Mouse (Mus musculus) G1E-ER4 (cell line): ENCODE measurements around the gene Rapgef2. TPM values are rescaled to one million over a fixed set of nuclear protein-coding genes. Genes with fewer than 3 reads are reported as not detected.

Experiments used
- GATA1 ChIP-seq: IDR thresholded peaks from one replicate; pipeline ENCODE4 v1.8.0; 2012; ENCODE audit warnings: low read length, inconsistent platforms
- polyA plus RNA-seq: library from polyadenylated mRNA; stranded (reverse); fragments of >175 nt; gene quantifications from 2 replicates; pipeline ENCODE4 v1.2.3, GENCODE M21; 2012

Rapgef2 gene
- polyA plus RNA-seq, 1 experiment: 0.90 TPM

DNA sequence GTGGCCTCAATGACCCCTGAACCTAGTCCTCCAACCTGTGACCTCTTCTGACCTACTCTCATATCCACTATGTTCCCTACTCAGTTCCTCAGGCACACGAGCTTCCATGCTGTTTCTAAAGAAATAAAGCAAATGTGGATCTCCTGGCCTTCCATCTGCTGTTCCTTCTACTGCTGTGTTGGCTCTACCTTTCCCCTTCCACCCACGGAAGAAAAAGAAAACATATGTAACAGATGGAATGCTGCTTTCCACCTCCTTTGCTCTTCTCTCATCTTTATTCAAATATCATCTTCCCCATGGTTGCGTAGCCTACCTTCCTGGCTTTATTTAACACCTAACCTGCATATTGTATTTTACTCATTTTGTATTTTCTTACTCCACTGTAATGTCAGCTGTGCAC, 2.7 kb upstream of the Rapgef2 start:
- TF ChIP-seq GATA1: no peak

DNA sequence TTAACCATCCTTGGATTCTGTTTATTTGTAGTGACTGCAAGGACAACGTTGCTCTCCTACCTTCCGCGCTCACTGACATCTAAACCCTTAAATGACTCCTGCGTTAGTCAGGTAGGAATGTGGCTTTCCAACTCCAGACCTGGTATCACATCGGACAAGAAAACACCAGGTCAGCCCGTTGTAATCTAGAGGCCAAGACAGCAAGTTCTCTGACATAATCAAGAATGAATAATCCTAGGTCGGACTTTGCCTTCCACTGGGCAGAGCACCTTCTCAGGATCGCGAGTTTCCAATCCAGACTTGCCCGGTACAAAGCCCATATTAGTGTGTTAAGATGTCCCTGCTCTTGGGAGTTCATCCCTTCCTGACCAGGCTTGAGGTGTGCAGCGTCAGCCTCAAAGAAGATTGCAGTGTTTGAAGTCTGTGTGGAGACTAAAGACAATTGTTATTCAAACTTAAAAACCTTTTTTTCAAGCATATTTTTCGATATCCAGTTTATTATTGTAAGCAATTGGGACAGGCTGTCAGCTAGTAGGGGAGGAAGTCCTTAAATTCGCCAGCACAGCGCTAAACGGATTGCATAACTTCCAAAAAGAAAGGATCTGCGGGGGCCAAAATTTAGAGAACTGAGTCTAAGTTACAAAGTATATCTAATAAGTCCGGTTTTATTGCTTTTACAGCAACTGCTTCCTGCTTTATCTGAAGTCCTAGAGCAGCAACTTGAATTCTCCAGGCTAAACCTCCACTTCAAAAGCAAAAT, 1.6 kb upstream of the Rapgef2 start:
- no peak for TF ChIP-seq GATA1

DNA sequence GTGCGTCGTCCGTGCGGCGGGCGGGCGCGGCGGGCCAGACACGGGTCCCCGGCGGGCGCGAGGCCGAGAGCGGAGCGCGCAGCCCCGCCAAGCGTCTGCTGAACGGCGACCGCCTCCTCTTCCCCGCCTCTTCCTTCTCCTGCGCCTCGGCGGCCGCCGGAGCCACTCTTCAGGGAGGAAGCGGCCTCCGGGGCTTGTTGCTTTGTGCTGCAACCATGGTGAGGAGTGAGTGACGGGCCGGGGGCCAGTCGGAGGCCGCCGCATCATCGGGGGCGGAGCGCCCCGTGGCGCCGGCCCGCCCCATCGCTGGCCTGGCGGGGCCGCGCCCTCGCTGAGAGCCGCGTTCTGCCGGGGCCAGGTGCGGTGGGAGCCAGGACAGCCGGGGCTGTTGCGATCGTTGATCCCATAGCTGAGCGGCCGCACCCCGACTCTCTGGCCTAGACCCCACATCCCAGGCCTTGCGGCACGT, 825 bp upstream of the Rapgef2 start:
- no peak for TF ChIP-seq GATA1

DNA sequence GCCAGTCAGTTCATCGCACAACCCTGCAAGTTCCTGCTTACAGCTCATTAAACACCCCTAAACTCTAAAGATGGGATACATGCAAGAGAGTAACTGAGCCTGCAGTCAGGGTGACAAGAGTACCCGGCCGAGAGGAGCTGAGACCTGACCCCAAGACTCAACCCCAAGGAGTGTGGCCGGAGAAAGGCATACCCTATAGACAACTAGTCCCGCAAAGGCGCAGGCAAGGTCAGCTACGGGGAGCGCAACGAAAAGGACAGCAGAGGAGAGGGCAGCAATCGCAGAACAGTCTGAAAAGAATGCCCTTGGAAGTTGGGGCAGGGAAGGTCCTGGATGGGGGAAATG, 314 bp downstream of the Rapgef2 start:
- TF ChIP-seq GATA1: no peak

DNA sequence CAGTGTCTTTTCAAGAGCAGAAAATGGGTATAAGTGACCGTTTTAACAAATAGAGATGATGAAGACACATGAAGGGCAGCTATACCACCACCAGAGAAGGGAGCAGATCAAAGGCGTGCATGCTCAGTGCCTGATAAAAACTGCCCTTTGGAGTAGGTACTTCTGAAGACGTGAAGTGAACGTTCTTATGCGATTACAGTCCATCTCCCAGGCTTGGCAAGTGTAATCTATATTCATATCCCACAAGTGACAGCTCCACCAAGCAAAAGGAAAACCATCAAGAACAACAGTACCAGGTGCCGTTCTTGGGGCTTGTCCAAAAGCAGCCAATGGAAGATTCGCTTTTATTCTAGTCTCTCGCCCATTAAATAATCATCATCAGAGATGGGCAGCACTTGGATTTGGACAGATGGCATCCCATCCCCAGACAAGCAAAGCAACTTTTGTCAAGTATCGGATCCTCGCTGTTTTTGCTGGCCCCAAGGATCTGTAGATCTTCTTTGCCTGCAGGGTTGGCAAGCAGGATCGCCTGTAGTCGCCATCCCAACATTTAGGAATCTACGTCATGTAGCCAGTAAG, 1.1 kb downstream of the Rapgef2 start:
- no peak for TF ChIP-seq GATA1

DNA sequence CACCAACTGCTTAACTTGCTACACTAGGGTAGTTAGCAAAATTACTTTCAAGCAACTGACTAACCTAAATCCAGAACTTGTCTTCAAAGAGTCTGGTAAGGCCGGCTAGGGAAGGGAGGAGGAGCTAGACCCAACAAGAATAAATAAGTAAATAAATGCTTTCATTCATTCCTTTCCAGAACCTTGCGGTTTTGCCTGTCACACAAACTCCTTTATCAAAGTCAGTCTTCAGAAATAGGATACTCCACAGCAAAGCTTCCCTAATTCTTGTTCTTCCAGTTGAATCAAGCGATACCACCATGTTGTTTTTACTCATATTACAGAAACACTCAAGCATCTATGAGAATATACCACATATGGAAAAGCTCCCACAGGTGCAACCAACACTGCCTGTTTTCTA, 2.3 kb downstream of the Rapgef2 start:
- TF ChIP-seq GATA1: no peak

DNA sequence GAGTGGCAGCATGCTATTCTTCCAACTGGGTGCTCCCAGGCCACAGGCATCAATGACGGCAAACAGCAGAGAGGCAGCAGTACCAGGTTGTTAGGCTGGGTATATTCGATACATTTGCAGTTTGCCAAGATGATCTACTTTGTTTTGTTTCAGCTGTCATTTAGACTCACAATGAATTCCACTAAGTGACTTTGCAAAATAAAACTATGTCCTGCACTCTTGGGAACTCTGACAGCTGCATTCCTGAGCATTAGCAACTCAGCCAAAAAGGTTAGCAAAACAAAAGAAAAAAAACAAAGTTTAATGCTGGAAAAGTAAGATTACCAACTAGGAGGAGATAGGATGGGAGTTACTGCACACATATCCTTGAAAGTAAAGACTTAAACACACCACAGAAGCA, 3.3 kb downstream of the Rapgef2 start:
- TF ChIP-seq GATA1: no peak

DNA sequence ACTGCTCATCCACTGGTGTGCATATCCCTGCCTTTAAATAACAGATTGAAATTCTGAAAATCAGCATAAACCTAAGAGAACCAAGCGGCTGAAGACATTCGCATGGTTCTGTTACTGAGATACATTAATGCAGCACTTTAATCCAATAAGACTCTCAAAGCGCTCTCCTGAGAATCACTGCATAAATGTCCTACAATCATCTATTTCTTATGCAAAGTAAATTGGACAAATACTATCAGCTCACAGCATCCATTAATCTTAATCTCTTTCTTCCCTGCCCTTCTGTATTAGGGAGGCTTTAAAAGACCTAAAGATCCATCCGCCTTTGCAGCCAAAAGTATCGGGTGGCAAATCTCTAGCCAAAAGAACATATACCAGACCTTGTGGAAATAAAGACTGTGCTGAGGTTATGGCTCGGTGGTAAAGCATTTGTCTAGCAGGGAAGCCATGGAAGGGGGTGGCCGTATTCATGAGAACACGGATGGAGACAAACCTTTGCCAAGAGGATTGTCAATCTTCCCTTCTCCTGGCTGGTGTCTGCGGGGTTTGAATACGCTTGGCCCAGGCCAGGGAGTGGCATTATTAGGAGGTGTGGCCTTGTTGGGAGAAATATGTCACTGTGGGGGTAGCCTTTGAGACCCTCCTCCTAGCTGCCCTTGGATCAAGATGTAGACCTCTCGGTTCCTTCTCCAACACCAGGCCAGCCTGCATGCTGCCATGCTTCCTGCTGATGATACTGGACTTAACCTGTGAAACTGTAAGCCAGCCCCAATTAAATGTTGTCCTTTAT, 10.3 kb downstream of the Rapgef2 start:
- TF ChIP-seq GATA1: no peak

DNA sequence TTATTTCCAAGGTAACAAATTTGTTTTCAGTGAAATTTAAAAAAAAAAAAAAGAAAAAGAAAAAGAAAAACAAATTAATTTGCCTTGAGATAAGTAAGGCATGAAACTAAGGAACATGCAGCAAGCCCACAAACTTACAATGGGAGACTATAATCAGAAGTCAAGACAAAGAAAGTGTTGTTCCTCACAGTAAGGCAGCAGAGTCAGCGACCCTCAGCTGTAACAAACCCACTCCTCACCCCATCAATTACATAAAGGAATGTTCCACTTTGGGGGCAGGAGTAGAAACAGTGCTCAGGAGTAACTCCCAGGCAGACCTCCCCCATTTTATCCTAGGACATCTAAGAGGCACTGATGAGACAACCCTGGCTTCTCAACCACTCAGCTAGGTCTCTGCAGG, 13.0 kb downstream of the Rapgef2 start:
- no peak for TF ChIP-seq GATA1

DNA sequence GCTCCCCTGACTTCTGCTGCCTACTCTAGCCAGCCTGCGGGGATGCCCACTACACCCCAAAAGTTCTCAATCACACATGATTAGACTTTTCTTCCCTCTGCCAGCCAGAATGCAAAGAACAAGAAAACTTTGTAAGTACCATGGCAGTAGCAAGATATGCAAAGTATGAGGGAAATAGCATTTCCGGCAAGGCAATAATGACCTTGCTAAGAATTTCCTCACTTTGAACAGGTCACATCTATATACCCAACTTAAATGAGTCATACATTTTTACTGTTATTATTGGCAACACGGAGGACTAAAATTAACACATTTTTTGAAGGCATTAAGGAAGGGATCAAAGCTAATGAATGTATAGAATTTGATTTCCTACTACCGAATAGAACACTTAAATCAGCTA, 13.4 kb downstream of the Rapgef2 start:
- TF ChIP-seq GATA1: no peak

DNA sequence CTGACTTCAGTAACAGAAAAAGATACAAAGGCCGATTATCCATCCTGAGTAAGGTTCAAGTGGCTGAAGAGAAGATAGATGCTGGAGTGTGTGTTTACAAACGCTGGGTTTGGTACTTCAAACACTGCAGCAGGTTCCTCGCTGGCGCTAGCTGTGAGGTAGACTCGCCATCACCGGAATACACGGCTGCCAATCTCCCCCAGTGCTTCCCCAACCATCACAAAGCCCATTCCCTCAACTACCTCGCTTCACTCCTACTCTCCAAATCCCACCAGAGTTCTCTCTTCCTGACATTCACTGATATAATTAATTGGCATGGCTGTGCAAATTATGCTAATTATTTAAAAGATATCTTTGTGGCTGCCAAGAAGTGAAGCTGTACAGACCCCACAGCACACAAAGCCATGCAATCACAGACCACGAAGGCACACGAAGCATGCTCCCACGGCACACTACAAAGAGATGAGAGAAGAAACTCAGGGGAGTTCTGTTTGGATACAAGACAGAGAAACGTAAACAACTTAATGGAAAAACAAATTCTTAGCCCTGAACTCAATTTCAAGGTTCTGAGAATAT, 15.2 kb downstream of the Rapgef2 start:
- TF ChIP-seq GATA1: no peak

DNA sequence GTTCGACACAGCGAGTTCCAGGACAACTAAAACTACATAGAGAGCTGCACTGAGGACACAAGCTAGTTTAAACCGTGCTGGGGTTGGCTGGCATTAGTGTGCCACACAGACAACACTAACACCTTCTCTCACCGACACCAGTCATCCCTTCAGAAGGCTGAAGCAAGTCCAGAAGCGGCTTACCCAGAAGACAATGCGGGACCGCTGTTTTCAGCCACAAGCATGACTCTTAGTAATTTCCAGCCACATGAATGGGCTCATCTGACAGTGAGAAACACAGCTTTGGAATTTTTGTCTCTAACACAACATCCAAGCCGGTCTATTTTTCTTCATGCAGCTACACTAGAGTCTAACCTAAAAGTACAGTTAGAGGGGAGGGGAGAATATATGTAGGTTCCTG, 16.4 kb downstream of the Rapgef2 start:
- no peak for TF ChIP-seq GATA1

DNA sequence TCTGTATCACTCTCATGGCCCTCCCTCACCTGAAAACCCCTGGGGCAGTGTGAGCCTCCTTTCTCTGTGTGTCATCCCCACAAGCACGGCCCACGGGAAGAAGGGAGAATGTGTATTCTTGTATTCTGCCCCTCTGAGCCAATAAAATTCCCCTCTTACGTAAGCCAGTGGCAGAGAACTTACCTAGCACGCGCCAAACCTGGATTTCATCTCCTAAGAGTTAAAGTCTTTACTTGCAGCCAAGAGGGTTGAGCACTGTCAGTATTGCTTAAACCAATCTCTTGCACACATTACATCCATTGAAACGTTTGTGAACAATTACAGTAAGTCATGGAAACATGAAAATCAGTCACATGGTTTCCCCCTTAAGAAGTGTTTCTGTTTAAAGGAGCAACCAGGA, 19.3 kb downstream of the Rapgef2 start:
- no peak for TF ChIP-seq GATA1

DNA sequence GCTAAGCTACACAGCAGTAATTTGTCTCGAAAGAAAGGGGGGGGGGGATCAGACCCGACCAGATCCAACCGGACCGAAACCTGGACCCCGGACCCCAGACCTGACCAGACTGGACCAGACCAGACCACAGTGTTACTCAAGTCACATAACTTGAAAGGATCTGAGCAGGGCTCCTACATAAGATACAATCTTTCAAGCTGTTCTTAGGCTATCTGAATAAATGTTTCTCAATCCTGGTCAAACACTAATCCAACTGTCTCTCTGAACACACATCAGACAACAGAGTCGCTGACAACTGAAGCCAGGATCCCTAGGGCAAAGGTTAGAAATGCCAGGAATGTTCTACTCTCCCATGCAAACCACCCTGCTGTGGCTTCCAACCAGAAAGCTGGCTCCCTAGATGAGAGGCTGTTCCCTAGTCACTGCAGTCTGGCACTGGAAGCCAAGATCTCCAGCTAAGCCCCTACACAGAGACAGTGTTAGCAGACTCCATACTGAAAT, 24.5 kb downstream of the Rapgef2 start:
- TF ChIP-seq GATA1: no peak

DNA sequence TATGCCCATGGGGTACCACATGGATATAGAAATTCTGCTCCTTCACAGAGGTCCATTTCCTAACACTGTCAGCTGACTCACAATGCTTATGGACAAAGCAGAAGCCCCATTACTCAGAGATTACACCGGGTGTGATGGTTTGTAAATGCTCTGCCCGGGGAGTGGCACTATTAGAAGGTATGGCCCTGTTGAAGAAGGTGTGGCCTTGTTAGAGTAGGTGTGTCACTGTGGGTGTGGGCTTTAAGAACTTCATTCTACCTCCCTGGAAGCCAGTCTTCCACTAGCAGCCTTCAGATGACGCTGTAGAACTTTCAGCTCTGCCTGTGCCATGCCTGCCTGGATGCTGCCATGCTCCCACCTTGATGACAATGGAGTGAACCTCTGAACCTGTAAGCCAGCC, 32.3 kb downstream of the Rapgef2 start:
- no peak for TF ChIP-seq GATA1

DNA sequence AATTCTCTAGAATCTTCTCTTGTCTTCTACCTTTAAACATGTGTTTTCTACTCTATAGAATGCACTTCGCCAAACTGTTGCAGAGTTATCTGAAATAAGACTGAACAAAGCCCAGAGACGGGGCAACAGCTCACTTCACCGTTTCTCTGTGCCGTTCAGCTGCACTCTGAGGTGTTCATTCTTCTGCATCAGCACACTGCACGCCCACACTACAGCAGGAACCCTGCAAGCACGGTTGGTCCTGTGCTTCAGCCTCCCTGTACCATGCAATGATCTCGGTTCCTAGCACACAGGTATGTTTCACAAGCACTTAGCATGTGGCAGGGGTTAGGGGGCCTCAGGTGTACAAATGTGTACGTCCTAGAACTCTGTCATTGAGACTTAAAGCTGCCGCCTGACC, 32.9 kb downstream of the Rapgef2 start:
- no peak for TF ChIP-seq GATA1

DNA sequence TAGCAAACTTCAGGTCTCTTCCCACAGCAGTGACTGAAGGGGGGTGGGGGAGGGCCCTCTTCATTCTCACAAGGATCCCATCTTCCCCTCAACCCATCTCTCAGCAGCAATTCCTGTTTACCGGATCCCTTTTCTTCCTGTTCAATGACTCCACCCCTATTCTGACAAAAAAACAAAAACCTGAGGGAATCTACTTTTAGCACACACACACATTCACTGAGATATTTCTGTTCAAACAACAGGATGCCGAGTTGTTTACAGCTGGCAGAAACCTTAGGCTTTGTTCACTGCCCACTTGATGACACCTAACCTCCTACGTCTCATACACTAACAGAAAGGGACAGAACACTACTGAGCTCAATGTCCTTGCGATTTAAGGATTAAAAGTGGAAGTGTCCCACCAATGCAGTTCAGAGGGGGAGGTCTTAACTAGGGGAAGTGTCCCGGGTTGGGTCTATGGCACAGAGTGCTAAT, 33.4 kb downstream of the Rapgef2 start:
- TF ChIP-seq GATA1: no peak
